Mouse (Mus musculus): ENCODE measurements around the gene Kif3a. TPM values are rescaled to one million over a fixed set of nuclear protein-coding genes. Genes with fewer than 3 reads are reported as not detected.
"Not testable (repeated sequence)": the region's sequence is repeated elsewhere in the genome, so short reads cannot be mapped to it uniquely, and the experiment has no call there.

Gene Kif3a
- polyA plus RNA-seq, 1 experiment from 2014 or later: 48.2 TPM

DNA sequence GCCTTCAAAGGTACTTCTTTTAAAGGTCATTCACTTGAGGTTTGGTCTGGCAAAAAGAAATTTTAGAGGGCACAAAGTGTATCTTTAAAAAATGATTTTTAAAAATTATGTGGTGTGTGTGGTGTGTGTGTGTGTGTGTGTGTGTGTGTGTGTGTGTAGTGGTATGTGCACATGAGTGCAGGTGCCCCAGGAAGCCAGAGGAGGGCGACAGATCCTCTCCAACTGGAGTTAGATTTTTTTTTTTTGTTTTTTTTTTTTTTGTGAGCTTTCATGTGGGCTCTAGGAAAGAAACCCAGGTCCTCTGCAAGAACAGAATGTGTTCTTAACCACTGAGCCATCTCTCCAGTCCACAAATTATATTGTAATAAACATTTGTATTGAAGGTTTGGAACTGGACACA, 16.5 kb upstream of the Kif3a start:
- WGBS: 88% methylated on average over 1 of the region's 1 CpGs
- Histone ChIP-seq H3K27me3 (replicated peaks) (no peaks in the 10 kb centered on the region), H3K9me3 (no peaks in the 10 kb centered on the region)

DNA sequence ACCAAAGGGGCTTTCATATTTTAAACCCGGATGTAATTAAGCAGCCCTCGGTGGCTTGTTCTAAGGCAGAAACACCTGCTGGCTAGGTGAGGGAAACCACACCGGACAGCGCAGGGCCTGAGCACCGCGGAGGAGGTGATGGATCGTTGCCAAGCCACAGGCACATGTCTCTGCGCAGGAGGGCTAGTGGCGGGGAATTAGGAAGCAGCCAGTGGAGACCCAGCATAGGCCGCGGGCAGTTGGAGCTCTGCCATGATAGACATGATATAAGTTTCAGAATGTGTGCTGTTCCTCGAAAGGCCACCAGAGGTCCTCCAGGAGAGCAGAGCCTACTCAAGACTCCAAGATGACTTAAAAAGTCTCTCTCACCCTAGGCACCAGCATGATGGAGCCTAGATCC, 15.4 kb upstream of the Kif3a start:
- ATAC-seq: no peak
- H3K27me3 ChIP-seq (replicated peaks): no peaks in the 10 kb centered on the region
- H3K4me1 ChIP-seq (replicated peaks): peaks cover 3% of the 10 kb centered on the region; the same call in 1 of the 2 replicates
- no peak overlapping the region for H3K9ac ChIP-seq
- H3K27ac ChIP-seq: no peak overlapping the region
- no peaks in the 10 kb centered on the region for H3K9me3 ChIP-seq
- no peak overlapping the region for H3K4me3 ChIP-seq (replicated peaks)
- H3K36me3 ChIP-seq: no peaks in the 10 kb centered on the region
- no peak overlapping the region for H3K4me2 ChIP-seq (replicated peaks)
- 76% methylated on average over 12 of the region's 12 CpGs for WGBS

More for the DNA sequence above, 16.5 kb upstream of the Kif3a start:
- H3K9ac ChIP-seq: no peak overlapping the region
- peaks cover 3% of the 10 kb centered on the region; the same call in 1 of the 2 replicates for H3K4me1 ChIP-seq (replicated peaks)
- no peak overlapping the region for H3K4me2 ChIP-seq (replicated peaks)
- H3K4me3 ChIP-seq (replicated peaks): no peak overlapping the region
- no peaks in the 10 kb centered on the region for H3K36me3 ChIP-seq
- H3K27ac ChIP-seq: no peak overlapping the region
- no peak for ATAC-seq

DNA sequence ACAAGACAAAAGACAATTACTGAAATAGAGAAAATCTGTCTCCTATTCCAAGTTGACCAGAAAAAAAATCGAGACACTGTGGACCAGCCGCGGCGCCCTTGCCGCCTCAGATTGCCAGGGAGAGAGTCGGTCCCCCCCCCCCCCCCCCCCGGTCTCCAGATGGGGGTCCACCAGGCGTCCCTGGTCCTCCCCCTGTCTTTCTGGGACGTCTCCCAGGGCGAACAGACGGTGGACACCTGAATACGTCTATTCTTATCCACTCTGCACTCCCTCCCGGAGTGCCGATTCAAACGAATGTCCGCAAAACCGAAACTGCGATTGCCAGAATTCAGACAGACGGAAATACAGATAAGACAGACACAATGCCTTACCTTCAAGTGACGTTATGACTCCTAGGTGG, 10.7 kb upstream of the Kif3a start:
- not testable (repeated sequence) for H3K27ac ChIP-seq; H3K9ac ChIP-seq; H3K4me1 ChIP-seq (replicated peaks); ATAC-seq; H3K4me2 ChIP-seq (replicated peaks); H3K36me3 ChIP-seq; H3K27me3 ChIP-seq (replicated peaks); H3K4me3 ChIP-seq (replicated peaks); H3K9me3 ChIP-seq
- 95% methylated on average over 6 of the region's 20 CpGs for WGBS

DNA sequence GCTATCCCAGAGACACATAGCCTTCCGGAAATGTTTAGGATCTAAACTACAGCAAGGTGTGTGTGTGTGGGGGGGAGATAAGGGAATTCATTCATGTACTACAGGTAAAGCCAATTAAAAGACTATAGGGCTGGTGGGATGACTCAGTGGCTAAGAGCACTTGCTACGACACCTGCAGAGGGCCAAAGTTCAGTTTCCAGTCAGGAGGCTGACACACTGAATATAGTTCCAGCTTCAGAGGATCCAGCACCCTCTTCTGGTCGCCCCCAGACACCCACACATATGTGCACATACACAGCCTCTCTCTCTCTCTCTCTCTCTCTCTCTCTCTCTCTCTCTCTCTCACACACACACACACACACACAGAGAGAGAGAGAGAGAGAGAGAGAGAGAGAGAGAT, 9.2 kb upstream of the Kif3a start:
- H3K27ac ChIP-seq; H3K4me3 ChIP-seq (replicated peaks); H3K9me3 ChIP-seq; H3K36me3 ChIP-seq; H3K9ac ChIP-seq; H3K27me3 ChIP-seq (replicated peaks); H3K4me2 ChIP-seq (replicated peaks); H3K4me1 ChIP-seq (replicated peaks): not testable (repeated sequence)
- ATAC-seq: peak; percentile 71; the same call in 1 of the 2 replicates
- 64% methylated on average over 1 of the region's 3 CpGs for WGBS

DNA sequence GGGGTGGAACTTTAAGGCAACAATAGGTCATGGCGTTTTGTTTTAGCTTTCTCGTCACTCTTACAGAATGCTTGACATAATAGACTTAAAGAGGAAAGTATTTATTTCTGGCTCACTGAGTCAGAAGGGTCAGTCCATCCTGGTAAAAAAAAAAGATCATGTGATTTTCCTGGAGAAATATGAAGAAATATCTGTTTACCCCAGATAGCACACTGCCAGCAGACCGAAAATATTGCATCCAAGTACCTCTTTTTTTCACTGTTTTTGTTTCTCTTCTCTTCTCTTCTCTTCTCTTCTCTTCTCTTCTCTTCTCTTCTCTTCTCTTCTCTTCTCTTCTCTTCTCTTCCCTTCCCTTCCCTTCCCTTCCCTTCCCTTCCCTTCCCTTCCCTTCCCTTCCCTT, 7.2 kb upstream of the Kif3a start:
- not testable (repeated sequence) for H3K4me1 ChIP-seq (replicated peaks); H3K4me2 ChIP-seq (replicated peaks); H3K4me3 ChIP-seq (replicated peaks); H3K9me3 ChIP-seq; H3K36me3 ChIP-seq; H3K27me3 ChIP-seq (replicated peaks); H3K27ac ChIP-seq; ATAC-seq; H3K9ac ChIP-seq
- 89% methylated on average over 1 of the region's 3 CpGs for WGBS

DNA sequence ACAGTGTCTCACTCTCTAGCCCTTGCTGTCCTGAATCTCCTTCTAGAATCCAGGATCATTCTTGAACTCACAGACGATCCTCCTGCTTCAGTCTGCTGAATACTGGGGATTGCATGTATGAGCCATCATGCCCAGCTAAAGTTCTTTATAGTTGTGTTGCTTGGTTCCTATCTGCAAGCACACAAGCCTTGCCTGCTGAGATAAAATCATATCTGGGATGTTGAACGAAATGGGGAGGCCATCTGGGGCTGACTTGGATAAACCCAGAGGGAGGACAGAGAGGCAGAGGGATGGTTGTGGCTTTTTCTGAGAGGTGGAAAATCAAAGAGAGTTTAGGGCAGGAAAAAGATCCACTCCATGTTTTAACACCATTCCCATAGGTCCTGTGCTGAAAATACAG, 5.2 kb upstream of the Kif3a start:
- Histone ChIP-seq H3K4me2 (replicated peaks) (no peak overlapping the region), H3K4me1 (replicated peaks) (0 out of 2 replicates have a peak, but pooled peaks cover 2% of the 10 kb centered on the region), H3K9ac (no peak overlapping the region), H3K36me3 (no peaks in the 10 kb centered on the region), H3K27ac (no peak overlapping the region), H3K9me3 (no peaks in the 10 kb centered on the region), H3K27me3 (replicated peaks) (no peaks in the 10 kb centered on the region), H3K4me3 (replicated peaks) (no peak overlapping the region)
- ATAC-seq: no peak
- 68% methylated on average over 2 of the region's 2 CpGs for WGBS

DNA sequence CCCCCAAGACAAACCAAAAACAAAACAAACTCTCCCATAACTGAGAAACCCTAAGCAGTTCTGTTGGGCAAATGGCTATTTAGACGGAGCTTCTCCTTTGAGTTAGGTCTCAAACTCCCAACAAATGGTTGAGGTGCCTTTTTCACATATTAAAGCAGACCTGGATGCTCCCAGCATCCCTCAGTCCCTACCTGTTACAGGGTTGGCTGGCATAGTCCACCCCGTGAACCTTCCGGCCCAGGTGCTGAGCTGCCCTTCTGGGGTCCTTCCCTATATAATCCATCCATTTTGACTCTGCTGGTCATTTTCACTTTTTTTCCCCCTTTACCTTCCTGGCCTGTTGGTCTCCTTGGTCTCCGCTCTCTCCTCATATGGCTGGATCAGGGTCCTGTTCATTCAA, 533 bp upstream of the Kif3a start:
- peak; percentile 21 for ATAC-seq
- Histone ChIP-seq H3K4me1 (replicated peaks) (0 out of 2 replicates have a peak, but pooled peaks cover 2% of the 10 kb centered on the region), H3K36me3 (no peaks in the 10 kb centered on the region), H3K9me3 (no peaks in the 10 kb centered on the region), H3K4me2 (replicated peaks) (peak overlapping the region; percentile 86), H3K9ac (no peak overlapping the region), H3K4me3 (replicated peaks) (peak overlapping the region; percentile 88), H3K27ac (no peak overlapping the region), H3K27me3 (replicated peaks) (no peaks in the 10 kb centered on the region)
- WGBS: 86% methylated on average over 4 of the region's 4 CpGs

DNA sequence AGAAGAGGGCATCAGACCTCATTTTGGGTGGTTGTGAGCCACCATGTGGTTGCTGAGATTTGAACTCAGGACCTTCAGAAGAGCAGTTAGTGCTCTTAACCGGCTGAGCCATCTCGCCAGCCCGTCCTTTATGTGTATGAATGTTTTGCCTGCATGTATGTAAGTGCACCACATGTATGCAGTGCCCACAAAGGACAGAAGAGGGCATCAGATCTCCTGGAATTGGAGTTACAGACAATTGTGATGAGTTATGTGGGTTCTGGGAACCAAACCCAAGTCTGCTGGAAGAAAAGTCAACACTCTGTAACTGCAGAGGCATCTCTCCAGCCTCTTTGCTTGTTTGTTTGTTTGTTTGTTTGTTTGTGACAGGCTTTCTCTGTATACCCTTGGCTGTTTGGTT, 13.4 kb downstream of the Kif3a start:
- H3K4me2 ChIP-seq (replicated peaks): no peak overlapping the region
- H3K27ac ChIP-seq: no peak overlapping the region
- H3K36me3 ChIP-seq: 0 out of 2 replicates have a peak, but pooled peaks cover 8% of the 10 kb centered on the region
- H3K9ac ChIP-seq: no peak overlapping the region
- ATAC-seq: no peak
- no peaks in the 10 kb centered on the region for H3K9me3 ChIP-seq
- no peaks in the 10 kb centered on the region for H3K27me3 ChIP-seq (replicated peaks)
- 98% methylated on average over 3 of the region's 3 CpGs for WGBS
- no peaks in the 10 kb centered on the region for H3K4me1 ChIP-seq (replicated peaks)
- H3K4me3 ChIP-seq (replicated peaks): no peak overlapping the region

DNA sequence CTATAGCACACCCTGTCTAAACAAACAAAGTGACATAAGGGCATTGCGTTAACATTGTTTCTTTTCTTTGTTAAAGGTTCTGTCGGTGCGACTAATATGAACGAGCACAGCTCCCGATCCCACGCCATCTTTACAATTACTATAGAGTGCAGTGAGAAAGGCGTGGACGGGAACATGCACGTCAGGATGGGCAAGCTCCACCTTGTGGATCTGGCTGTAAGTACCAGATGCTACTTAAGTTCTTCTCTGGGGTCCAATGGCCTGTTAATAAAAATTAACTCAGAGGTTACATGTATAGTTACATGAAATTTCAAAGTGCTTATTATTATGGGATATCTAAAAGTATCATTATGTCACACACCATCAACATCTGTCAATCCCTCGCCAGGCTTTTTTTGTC, 16.0 kb downstream of the Kif3a start:
- 78% methylated on average over 10 of the region's 10 CpGs for WGBS
- no peak overlapping the region for H3K4me3 ChIP-seq (replicated peaks)
- no peaks in the 10 kb centered on the region for H3K9me3 ChIP-seq
- H3K4me2 ChIP-seq (replicated peaks): no peak overlapping the region
- H3K4me1 ChIP-seq (replicated peaks): no peaks in the 10 kb centered on the region
- H3K27me3 ChIP-seq (replicated peaks): no peaks in the 10 kb centered on the region
- 0 out of 2 replicates have a peak, but pooled peaks cover 8% of the 10 kb centered on the region for H3K36me3 ChIP-seq
- no peak overlapping the region for H3K9ac ChIP-seq
- ATAC-seq: no peak
- H3K27ac ChIP-seq: no peak overlapping the region

DNA sequence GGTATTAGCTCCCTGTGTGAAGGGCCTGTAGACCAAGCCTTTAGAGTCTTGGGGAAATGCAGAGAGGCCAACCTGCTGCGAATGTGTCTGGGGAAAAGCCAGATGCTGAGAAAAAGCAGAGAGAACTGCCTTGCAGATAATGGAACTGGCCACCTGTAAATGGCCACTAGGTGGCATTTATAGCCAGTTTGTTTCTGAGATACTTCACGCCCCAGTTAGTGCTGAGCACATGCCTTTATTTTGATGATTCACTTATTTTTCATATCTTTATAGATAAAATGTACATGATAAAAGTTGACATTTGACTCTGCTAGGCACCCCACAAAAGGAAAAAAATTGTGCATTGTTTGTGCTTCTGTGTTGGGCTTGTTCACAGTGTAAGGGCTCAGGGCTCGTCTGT, 17.7 kb downstream of the Kif3a start:
- no peaks in the 10 kb centered on the region for H3K27me3 ChIP-seq (replicated peaks)
- H3K4me2 ChIP-seq (replicated peaks): no peak overlapping the region
- H3K9me3 ChIP-seq: no peaks in the 10 kb centered on the region
- no peak for ATAC-seq
- H3K27ac ChIP-seq: no peak overlapping the region
- 59% methylated on average over 3 of the region's 3 CpGs for WGBS
- H3K4me3 ChIP-seq (replicated peaks): no peak overlapping the region
- H3K36me3 ChIP-seq: 0 out of 2 replicates have a peak, but pooled peaks cover 8% of the 10 kb centered on the region
- no peak overlapping the region for H3K9ac ChIP-seq
- H3K4me1 ChIP-seq (replicated peaks): no peaks in the 10 kb centered on the region

DNA sequence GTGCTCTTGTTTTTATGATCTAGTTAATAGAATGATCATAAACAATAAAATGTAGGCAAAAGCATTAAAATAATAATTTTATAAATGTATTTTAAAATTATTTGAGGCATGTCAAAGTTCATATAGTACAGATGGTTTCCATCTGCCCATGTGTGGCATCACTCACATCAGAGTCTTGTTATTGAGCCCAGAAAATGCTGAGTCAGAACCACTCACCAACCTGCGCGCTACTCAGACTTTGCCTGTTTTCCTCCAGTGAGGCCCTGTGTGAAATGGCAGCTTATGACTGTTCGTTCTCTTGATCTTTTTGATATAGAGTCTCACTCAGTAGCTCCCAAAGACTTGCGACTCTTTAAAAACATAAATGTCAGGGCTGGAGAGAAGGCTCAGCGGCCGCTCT, 18.3 kb downstream of the Kif3a start:
- no peaks in the 10 kb centered on the region for H3K4me1 ChIP-seq (replicated peaks)
- H3K9me3 ChIP-seq: no peaks in the 10 kb centered on the region
- 0 out of 2 replicates have a peak, but pooled peaks cover 5% of the 10 kb centered on the region for H3K36me3 ChIP-seq
- WGBS: 96% methylated on average over 6 of the region's 6 CpGs
- ATAC-seq: no peak
- H3K9ac ChIP-seq: no peak overlapping the region
- no peaks in the 10 kb centered on the region for H3K27me3 ChIP-seq (replicated peaks)
- no peak overlapping the region for H3K4me2 ChIP-seq (replicated peaks)
- no peak overlapping the region for H3K27ac ChIP-seq
- no peak overlapping the region for H3K4me3 ChIP-seq (replicated peaks)

DNA sequence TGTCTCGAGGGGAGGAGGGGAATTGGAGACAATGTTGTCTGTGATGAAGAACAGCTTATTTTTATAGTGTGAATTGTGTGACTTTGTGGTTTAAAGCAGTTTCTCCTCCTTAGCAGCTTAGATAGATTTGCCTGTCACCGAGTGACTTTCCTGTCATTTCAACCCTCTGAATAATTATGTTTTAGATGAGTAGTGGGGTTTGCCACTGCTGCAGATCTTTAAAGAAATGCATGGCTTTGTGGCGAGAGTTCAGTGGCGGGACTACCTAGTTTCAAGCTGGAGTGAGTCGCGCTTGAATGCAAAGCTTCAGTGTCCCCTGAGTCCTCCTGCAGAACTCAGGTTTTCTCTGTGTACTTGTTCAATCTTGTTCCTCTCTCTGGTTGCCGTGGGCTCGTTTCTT, 21.1 kb downstream of the Kif3a start:
- no peaks in the 10 kb centered on the region for H3K4me1 ChIP-seq (replicated peaks)
- no peaks in the 10 kb centered on the region for H3K36me3 ChIP-seq
- H3K27ac ChIP-seq: no peak overlapping the region
- no peak overlapping the region for H3K9ac ChIP-seq
- no peak overlapping the region for H3K4me2 ChIP-seq (replicated peaks)
- no peaks in the 10 kb centered on the region for H3K9me3 ChIP-seq
- no peak for ATAC-seq
- WGBS: 85% methylated on average over 8 of the region's 8 CpGs
- H3K4me3 ChIP-seq (replicated peaks): no peak overlapping the region
- no peaks in the 10 kb centered on the region for H3K27me3 ChIP-seq (replicated peaks)

DNA sequence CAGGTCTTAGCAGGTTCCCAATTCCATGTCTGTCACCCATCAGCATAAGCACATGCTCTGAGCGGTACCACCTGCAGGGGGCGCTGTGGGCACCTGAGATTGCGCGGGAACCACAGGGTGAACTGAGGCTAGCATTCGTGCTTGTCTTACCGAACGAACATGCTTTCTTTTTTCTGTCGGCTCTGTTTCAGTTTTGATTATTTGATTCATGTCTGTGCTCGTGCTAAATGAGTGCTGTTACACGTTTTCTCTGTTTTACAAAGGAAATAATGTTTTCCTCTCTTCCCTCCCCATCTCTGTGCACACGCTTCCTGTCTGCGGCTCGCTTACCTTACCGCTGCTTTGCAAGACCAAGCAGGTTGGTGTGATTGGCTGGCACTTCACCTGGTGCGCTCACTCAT, 23.2 kb downstream of the Kif3a start:
- H3K27me3 ChIP-seq (replicated peaks): no peaks in the 10 kb centered on the region
- no peaks in the 10 kb centered on the region for H3K4me1 ChIP-seq (replicated peaks)
- ATAC-seq: no peak
- H3K9me3 ChIP-seq: no peaks in the 10 kb centered on the region
- no peak overlapping the region for H3K27ac ChIP-seq
- WGBS: 46% methylated on average over 15 of the region's 15 CpGs
- H3K36me3 ChIP-seq: no peaks in the 10 kb centered on the region
- no peak overlapping the region for H3K9ac ChIP-seq
- H3K4me2 ChIP-seq (replicated peaks): no peak overlapping the region
- H3K4me3 ChIP-seq (replicated peaks): no peak overlapping the region
